Mouse (Mus musculus) heart, embryonic 10.5 days (tissue): Measurements from ENCODE around the gene Serpinc1. TPM values are rescaled to one million over a fixed set of nuclear protein-coding genes. Genes with fewer than 3 reads are reported as not detected.
A peak's percentile ranks its signal among the peaks of the same experiment; 100 is the strongest.
"Not testable (repeated sequence)": the region's sequence is repeated elsewhere in the genome, so short reads cannot be mapped to it uniquely, and the experiment has no call there.

Experiments used
- DNase-seq: peaks from one replicate; pipeline ENCODE4 v3.0.0-alpha.2; 2017; ENCODE audit warnings: low spot score
- H3K27ac ChIP-seq: fragments of 300-500 bp; sonication (generic); 2 replicates; pipeline ENCODE4 v1.5.1; 2016; ENCODE audit warnings: mild to moderate bottlenecking
- H3K27me3 ChIP-seq: fragments of 300-500 bp; sonication (generic); 2 replicates; pipeline ENCODE4 v1.6.1; 2016; ENCODE audit warnings: mild to moderate bottlenecking; ENCODE audit not compliant: poor library complexity, insufficient read depth, severe bottlenecking
- H3K36me3 ChIP-seq: fragments of 300-500 bp; sonication (generic); 2 replicates; pipeline ENCODE4 v1.6.1; 2016; ENCODE audit warnings: mild to moderate bottlenecking, moderate library complexity
- H3K4me1 ChIP-seq: fragments of 300-500 bp; sonication (generic); 2 replicates; pipeline ENCODE4 v1.6.1; 2016; ENCODE audit warnings: mild to moderate bottlenecking
- H3K4me3 ChIP-seq: fragments of 300-500 bp; sonication (generic); 2 replicates; pipeline ENCODE4 v1.5.1; 2016; ENCODE audit warnings: mild to moderate bottlenecking, moderate library complexity
- H3K9me3 ChIP-seq: fragments of 300-500 bp; sonication (generic); 2 replicates; pipeline ENCODE4 v1.6.1; 2016; ENCODE audit warnings: mild to moderate bottlenecking, moderate library complexity
- WGBS: fragments of 180-500 bp; shearing (Covaris S2); methylation state at CpG from one replicate; pipeline ENCODE4 v1.1.7; 2016; 5-methylcytosine and 5-hydroxymethylcytosine counted together
- polyA plus RNA-seq: library from polyadenylated mRNA; unstranded; fragments of >200 nt; fragmentation: Nextera tagmentation; extraction: Ambion mirVana; gene quantifications from 2 replicates; pipeline ENCODE4 v1.2.1, GENCODE M21; 2016

Gene Serpinc1
- 1.7 and 32.9 TPM in 2 replicates for polyA plus RNA-seq

DNA sequence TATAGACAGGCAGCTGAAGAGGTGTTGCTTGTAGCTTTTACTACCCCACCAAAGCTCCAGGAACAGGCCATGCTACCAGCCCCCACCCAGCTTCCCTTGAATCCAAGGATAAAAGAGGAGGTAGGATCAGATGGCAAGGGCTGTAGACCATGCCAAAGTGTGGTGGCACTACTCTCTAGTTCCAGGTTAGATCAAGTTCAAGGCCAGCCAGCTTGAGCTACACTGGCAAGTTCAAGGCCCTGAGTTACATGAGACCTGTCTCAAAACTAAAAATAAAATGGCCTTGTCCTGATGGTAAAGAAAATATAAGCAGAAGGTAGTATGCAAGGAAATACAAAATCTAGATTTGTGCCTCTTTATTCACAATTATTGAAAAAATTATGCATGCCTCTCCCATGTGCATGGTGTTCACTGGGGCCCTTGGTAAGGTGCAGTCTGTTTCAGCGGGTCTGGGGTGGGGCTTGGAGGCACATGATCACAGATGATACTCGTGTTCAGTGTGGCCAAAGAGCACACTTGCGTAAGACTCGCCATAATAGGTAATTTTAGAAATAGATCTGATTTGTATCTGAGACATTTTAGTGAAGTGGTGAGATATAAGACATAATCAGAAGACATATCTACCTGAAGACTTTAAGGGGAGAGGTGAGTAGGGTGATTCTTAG, at the start of gene Serpinc1:
Serpinc1 (plus strand) TSS at position 515 of the 665 bp plus-strand sequence.
- H3K27ac ChIP-seq = no peak within 1 kb of the TSS
- WGBS = 88% methylated on average over 4 of the region's 4 CpGs
- peaks cover 3% of the 10 kb centered on the region; the same call in 1 of the 2 replicates for H3K36me3 ChIP-seq
- H3K4me1 ChIP-seq = no peaks in the 10 kb centered on the region
- no peak for DNase-seq
- no peak within 1 kb of the TSS for H3K4me3 ChIP-seq
- no peaks in the 10 kb centered on the region for H3K27me3 ChIP-seq
- H3K9me3 ChIP-seq = no peaks in the 10 kb centered on the region

DNA sequence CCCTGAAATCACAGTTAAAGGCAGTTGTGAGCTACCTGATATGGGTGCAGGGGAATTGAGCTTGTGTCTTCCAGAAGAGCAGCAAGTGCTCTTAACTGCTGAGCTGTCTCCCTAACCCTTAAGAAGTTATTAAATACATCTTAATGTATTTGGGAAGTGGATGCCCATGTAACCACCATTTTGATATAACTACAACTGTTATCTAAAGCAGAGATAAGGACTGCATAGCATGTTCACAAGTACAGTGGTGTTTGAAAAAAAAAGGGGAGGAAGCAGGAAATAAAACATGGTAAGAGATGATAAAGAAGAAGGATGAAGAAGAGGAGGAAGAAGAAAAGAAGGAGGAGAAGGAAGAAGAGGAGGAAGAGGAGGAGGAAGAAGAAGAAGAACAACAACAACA, 47.1 kb upstream of the Serpinc1 start:
- no peak overlapping the region for H3K27ac ChIP-seq
- H3K4me3 ChIP-seq = no peak overlapping the region
- DNase-seq = no peak

GRCm38 (mm10) chr1:160933896-160934482, 44.4 kb upstream of the Serpinc1 start:
- no peaks in the 10 kb centered on the region for H3K27me3 ChIP-seq
- WGBS = 77% methylated on average over 4 of the region's 4 CpGs
- H3K27ac ChIP-seq = no peak overlapping the region
- H3K4me3 ChIP-seq = no peak overlapping the region
- H3K4me1 ChIP-seq = no peaks in the 10 kb centered on the region
- no peak for DNase-seq
- H3K36me3 ChIP-seq = peaks cover 40% of the 10 kb centered on the region
- H3K9me3 ChIP-seq = no peaks in the 10 kb centered on the region

More for the DNA sequence above, 47.1 kb upstream of the Serpinc1 start:
- no peaks in the 10 kb centered on the region for H3K27me3 ChIP-seq
- no peaks in the 10 kb centered on the region for H3K9me3 ChIP-seq
- peaks cover 4% of the 10 kb centered on the region; the same call in 1 of the 2 replicates for H3K4me1 ChIP-seq
- H3K36me3 ChIP-seq = peaks cover 19% of the 10 kb centered on the region; the same call in 1 of the 2 replicates

DNA sequence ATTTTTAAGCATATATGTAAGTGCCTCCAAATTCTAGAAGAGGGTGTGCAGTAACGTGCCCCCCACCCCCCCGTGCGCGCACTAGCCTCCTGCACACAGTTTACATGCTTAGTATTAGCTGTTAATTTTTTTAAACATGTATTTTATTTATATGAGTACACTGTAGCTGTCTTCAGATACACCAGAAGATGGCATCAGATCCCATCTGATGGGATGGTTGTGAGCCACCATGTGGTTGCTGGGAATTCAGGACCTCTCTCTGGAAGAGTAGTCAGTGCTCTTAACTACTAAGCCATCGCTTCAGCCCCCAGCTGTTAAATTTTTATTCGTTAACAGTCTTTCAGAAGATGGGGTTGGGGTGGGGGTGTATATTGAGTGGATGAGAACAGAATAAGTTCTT, 42.8 kb upstream of the Serpinc1 start:
- Histone ChIP-seq H3K4me1 (no peaks in the 10 kb centered on the region), H3K4me3 (no peak overlapping the region), H3K9me3 (no peaks in the 10 kb centered on the region), H3K36me3 (peaks cover 49% of the 10 kb centered on the region), H3K27ac (no peak overlapping the region), H3K27me3 (no peaks in the 10 kb centered on the region)
- no peak for DNase-seq
- WGBS = 92% methylated on average over 6 of the region's 6 CpGs

- DNase-seq = no peak
- no peaks in the 10 kb centered on the region for H3K27me3 ChIP-seq
- no peak overlapping the region for H3K27ac ChIP-seq
- H3K36me3 ChIP-seq = peaks cover 93% of the 10 kb centered on the region
- no peak overlapping the region for H3K4me3 ChIP-seq
- no peaks in the 10 kb centered on the region for H3K4me1 ChIP-seq
- 95% methylated on average over 7 of the region's 7 CpGs for WGBS
- H3K9me3 ChIP-seq = no peaks in the 10 kb centered on the region
Observed at GRCm38 (mm10) chr1:160963199-160963598, 15.2 kb upstream of the Serpinc1 start.

- Histone ChIP-seq H3K4me1 (no peaks in the 10 kb centered on the region), H3K4me3 (no peak overlapping the region), H3K27ac (no peak overlapping the region), H3K36me3 (peaks cover 85% of the 10 kb centered on the region), H3K9me3 (no peaks in the 10 kb centered on the region), H3K27me3 (no peaks in the 10 kb centered on the region)
- 89% methylated on average over 1 of the region's 1 CpGs for WGBS
- no peak for DNase-seq
Observed at GRCm38 (mm10) chr1:160967268-160967667, 11.1 kb upstream of the Serpinc1 start.

DNA sequence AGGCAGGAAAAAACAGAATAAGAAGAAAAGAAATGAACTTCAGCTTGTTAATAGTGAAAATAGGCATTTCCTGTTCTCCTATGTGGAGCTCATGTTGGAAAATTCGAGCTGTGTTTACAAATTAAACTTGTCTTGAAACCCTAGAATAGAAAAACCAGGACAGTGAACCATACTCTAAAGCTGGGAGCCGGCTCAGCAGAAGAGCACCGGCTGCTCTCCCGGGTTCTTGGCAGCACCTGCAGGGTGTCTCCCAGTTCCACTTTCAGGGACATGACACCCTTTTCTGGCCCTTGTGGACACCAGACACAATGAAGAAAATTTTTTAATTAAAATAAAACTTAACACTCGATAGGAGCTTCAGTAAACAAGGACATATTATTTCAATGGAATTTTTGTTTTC, 9.7 kb upstream of the Serpinc1 start:
- no peaks in the 10 kb centered on the region for H3K4me1 ChIP-seq
- no peak overlapping the region for H3K4me3 ChIP-seq
- no peak for DNase-seq
- H3K9me3 ChIP-seq = no peaks in the 10 kb centered on the region
- no peak overlapping the region for H3K27ac ChIP-seq
- H3K36me3 ChIP-seq = peaks cover 73% of the 10 kb centered on the region
- H3K27me3 ChIP-seq = no peaks in the 10 kb centered on the region
- 90% methylated on average over 5 of the region's 5 CpGs for WGBS

GRCm38 (mm10) chr1:160980021-160980420, 1.6 kb downstream of the Serpinc1 start:
- H3K4me1 ChIP-seq = no peaks in the 10 kb centered on the region
- no peak overlapping the region for H3K27ac ChIP-seq
- DNase-seq = no peak
- WGBS = 74% methylated on average over 5 of the region's 5 CpGs
- H3K36me3 ChIP-seq = peaks cover 3% of the 10 kb centered on the region; the same call in 1 of the 2 replicates
- H3K4me3 ChIP-seq = no peak overlapping the region
- H3K9me3 ChIP-seq = no peaks in the 10 kb centered on the region
- no peaks in the 10 kb centered on the region for H3K27me3 ChIP-seq

- peak; percentile 50 for DNase-seq
- Histone ChIP-seq H3K27me3 (no peaks in the 10 kb centered on the region), H3K9me3 (no peaks in the 10 kb centered on the region), H3K27ac (no peak overlapping the region), H3K4me1 (no peaks in the 10 kb centered on the region), H3K36me3 (no peaks in the 10 kb centered on the region), H3K4me3 (no peak overlapping the region)
- WGBS = 84% methylated on average over 8 of the region's 8 CpGs
Observed at GRCm38 (mm10) chr1:160980537-160981234, 2.3 kb downstream of the Serpinc1 start.

DNA sequence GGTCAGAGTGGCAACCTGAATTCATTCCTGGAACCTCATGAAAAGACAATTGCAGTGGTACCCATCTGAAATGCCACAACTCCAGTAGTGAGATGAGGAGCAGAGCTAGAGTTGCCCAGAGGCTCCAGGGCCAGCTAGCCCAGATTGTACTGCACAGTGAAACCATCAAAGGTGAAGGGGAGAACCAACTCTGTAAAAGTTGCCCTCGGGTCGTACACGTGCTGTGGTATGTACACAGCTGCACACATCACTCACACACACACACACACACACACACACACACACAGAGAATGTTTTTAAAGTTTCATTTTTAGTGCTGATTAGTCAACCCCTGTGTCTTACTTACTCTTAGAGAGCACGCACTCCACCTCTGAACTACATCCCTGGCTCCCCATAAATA, 3.0 kb downstream of the Serpinc1 start:
- H3K4me1 ChIP-seq = no peaks in the 10 kb centered on the region
- H3K4me3 ChIP-seq = no peak overlapping the region
- H3K27me3 ChIP-seq = no peaks in the 10 kb centered on the region
- 84% methylated on average over 4 of the region's 4 CpGs for WGBS
- no peaks in the 10 kb centered on the region for H3K36me3 ChIP-seq
- DNase-seq = no peak
- no peak overlapping the region for H3K27ac ChIP-seq
- H3K9me3 ChIP-seq = no peaks in the 10 kb centered on the region

DNA sequence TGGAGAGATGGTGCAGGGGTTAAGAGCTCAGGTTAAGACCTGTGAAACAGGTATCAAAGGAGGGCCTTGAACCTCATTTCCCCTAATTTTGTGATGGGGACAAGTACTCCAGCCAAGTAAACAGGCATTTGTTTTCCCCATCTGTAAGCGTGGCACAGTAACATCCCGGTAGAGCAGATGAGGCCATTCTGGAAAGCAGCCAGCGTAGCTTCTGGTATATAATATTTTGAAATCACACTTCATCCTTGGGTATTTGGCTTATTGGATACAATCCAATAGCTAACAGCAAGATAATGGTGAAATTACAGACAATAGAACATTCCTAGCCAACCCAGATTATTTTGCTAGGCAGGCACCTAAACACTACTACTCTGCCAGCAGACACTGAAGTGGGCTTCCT, 4.5 kb downstream of the Serpinc1 start:
- Histone ChIP-seq H3K27ac (no peak overlapping the region), H3K9me3 (no peaks in the 10 kb centered on the region), H3K4me1 (no peaks in the 10 kb centered on the region), H3K4me3 (no peak overlapping the region), H3K27me3 (no peaks in the 10 kb centered on the region), H3K36me3 (no peaks in the 10 kb centered on the region)
- WGBS = 87% methylated on average over 3 of the region's 3 CpGs
- DNase-seq = no peak

DNA sequence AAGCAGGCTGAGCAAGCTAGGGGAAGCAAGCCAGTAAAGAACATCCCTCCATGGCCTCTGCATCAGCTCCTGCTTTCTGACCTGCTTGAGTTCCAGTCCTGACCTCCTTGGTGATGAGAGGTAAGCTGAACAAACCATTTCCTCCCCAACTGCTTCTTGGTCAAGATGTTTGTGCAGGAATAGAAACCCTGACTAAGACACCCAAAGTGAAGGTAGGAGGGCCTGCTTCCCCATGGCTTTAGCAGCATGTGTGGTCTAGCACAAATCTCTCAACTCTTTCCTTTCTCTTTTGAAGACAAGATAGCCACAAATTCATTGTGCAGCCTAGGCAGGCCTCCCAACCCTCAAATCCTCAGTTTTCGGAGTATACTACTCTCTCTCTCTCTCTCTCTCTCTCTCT, 6.3 kb downstream of the Serpinc1 start:
- H3K27me3 ChIP-seq, H3K4me3 ChIP-seq, H3K4me1 ChIP-seq, H3K36me3 ChIP-seq, H3K9me3 ChIP-seq, H3K27ac ChIP-seq, DNase-seq: not testable (repeated sequence)
- 76% methylated on average over 1 of the region's 1 CpGs for WGBS

DNA sequence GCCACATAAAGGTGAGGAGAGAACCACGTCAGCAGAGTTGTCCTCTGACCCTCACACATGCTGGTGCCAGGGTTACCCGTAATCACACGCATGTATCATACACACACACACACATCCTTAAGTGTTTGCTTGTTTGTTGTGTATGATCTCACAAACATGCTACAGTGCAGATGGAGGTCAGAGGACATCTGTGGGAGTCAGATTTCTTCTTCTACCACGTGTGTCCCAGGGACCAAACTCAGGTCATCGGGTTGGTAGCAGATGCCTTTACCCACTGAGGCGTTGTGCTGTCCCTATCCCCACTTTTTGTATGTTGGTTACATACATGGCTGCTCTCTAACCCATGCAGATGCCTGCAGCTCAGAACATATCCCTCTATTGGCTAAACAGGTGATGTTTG, 7.1 kb downstream of the Serpinc1 start:
- DNase-seq = no peak
- Histone ChIP-seq H3K9me3 (no peaks in the 10 kb centered on the region), H3K27me3 (no peaks in the 10 kb centered on the region), H3K36me3 (no peaks in the 10 kb centered on the region), H3K4me1 (no peaks in the 10 kb centered on the region), H3K27ac (no peak overlapping the region), H3K4me3 (no peak overlapping the region)
- WGBS = 85% methylated on average over 6 of the region's 6 CpGs
